Mouse (Mus musculus) thymus, adult 2 months (tissue): ENCODE measurements around the gene Fmnl2.

ENCODE experiments used
- CTCF ChIP-seq: fragments of 200-500 bp; IDR thresholded peaks from 2 replicates; pipeline ENCODE4 v1.5.1; 2012; ENCODE audit warnings: mild to moderate bottlenecking, control low read depth, low read length, moderate library complexity, borderline replicate concordance; ENCODE audit not compliant: control insufficient read depth, poor library complexity, insufficient read depth; ENCODE audit errors: extremely low read depth
- POLR2A ChIP-seq: fragments of 200-500 bp; IDR thresholded peaks from 2 replicates; pipeline ENCODE4 v1.6.1; 2012; ENCODE audit warnings: mild to moderate bottlenecking, low read length, control low read depth, moderate library complexity; ENCODE audit not compliant: control insufficient read depth, poor library complexity, insufficient read depth; ENCODE audit errors: extremely low read depth

DNA sequence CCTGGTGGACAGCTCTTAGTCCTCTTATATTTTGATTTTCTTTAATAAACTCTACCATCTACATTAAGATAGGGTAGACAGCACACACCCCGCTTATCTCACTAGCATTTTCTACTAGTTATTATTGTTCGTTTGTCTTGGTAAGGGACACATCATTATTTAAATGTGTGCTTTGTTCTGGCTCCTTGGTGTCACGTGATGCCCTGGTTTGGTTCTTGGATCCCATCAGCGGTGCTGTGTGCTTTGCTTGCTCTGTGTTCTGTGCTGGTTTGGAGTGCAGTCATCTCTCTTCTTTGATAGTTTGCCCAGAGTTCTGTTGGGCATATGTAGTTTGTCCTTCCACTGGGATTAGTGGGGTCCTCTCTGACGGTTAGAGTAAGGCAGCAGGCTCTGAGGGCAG lies 57.9 kb downstream of the Fmnl2 start:
- no peak for TF ChIP-seq CTCF
- TF ChIP-seq POLR2A = no peak
